Mouse (Mus musculus) neural tube, embryonic 13.5 days (tissue): ENCODE measurements at regions not wholly inside any gene's neighbourhood (a gene's known extent, or its start where the extent isn't known, plus 50 kb on each side); places are given as distances from the start of the nearest gene placed in this dataset.

ENCODE experiments used
- ATAC-seq: fragments of 200-750 bp; cut with Nextera tagmentation; 2 replicates; pipeline ENCODE4 v1.8.0; 2017; ENCODE audit warnings: low read depth, mild to moderate bottlenecking, moderate TSS enrichment, moderate library complexity
- H3K27ac ChIP-seq: fragments of 300-500 bp; sonication (generic); replicated peaks from 2 replicates; pipeline ENCODE4 v1.5.1; 2015; ENCODE audit warnings: moderate library complexity, mild to moderate bottlenecking, inconsistent platforms
- H3K27me3 ChIP-seq: fragments of 300-500 bp; sonication (generic); 2 replicates; pipeline ENCODE4 v1.6.1; 2015; ENCODE audit warnings: mild to moderate bottlenecking, inconsistent platforms
- H3K36me3 ChIP-seq: fragments of 300-500 bp; sonication (generic); 2 replicates; pipeline ENCODE4 v1.6.1; 2015; ENCODE audit warnings: mild to moderate bottlenecking, inconsistent platforms
- H3K4me1 ChIP-seq: fragments of 300-500 bp; sonication (generic); replicated peaks from 2 replicates; pipeline ENCODE4 v1.6.1; 2015; ENCODE audit warnings: inconsistent platforms
- H3K4me2 ChIP-seq: fragments of 300-500 bp; sonication (generic); 2 replicates; pipeline ENCODE4 v1.6.1; 2015; ENCODE audit warnings: inconsistent platforms, mild to moderate bottlenecking, moderate library complexity
- H3K4me3 ChIP-seq: fragments of 300-500 bp; sonication (generic); 2 replicates; pipeline ENCODE4 v1.5.1; 2015; ENCODE audit warnings: mild to moderate bottlenecking, inconsistent platforms
- H3K9ac ChIP-seq: fragments of 300-500 bp; sonication (generic); 2 replicates; pipeline ENCODE4 v1.6.1; 2015; ENCODE audit warnings: moderate library complexity, mild to moderate bottlenecking, inconsistent platforms
- H3K9me3 ChIP-seq: fragments of 300-500 bp; sonication (generic); 2 replicates; pipeline ENCODE4 v1.6.1; 2016; ENCODE audit warnings: inconsistent platforms
- WGBS: fragments of 180-500 bp; shearing (Covaris S2); methylation state at CpG from one replicate; pipeline ENCODE4 v1.1.7; 2015; 5-methylcytosine and 5-hydroxymethylcytosine counted together

DNA sequence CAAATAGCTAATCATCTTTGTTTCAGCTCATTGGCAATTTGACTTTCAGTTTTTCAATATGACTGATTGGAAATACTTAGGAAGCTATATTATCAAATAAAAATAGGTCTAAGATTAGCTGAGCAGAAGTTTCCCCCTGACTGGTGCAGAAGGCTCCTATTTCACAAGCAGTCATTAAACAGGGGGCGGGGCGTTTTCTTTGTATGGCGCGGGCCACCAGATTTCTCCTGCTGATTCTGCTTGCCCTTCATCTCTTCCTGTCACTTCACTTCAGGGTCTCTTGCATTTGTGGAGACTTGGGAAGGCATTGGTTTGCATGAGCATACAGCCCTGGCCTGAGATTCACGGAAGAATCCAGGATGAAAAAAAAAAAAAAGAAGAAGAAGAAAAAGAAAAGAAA, 102.3 kb upstream of the Adgrl2 start:
- Histone ChIP-seq H3K9ac (no peak overlapping the region; the same call in 1 of the 2 replicates), H3K36me3 (no peaks in the 10 kb centered on the region), H3K4me1 (peaks cover 25% of the 10 kb centered on the region), H3K4me2 (peak overlapping the region; percentile 27; the same call in 1 of the 2 replicates), H3K27me3 (peaks cover 5% of the 10 kb centered on the region; the same call in 1 of the 2 replicates), H3K4me3 (no peak overlapping the region), H3K27ac (no peak overlapping the region), H3K9me3 (no peaks in the 10 kb centered on the region)
- ATAC-seq: no peak
- WGBS: 7% methylated on average over 5 of the region's 5 CpGs

DNA sequence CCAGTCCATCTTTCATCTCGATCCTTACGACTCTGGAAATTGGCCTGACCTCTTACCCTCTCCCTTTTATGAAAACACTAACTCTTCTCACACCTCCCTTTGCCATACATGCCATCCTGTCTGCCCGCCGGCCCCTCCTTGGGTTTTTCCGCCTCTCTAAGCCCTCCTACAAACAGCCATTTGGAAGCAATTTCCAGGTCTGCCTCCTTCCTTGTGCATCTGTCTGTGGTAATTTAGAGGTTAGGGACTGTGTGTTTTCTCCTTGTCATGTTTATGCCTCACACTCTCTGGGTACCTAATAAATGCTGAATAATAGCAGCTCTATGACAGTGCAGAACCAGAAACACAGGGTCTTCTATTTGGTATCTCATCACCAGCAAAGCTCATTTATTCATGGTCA, 99.7 kb upstream of the Adgrl2 start:
- Histone ChIP-seq H3K36me3 (no peaks in the 10 kb centered on the region), H3K9ac (no peak overlapping the region), H3K4me1 (peaks cover 25% of the 10 kb centered on the region), H3K4me3 (no peak overlapping the region), H3K4me2 (no peak overlapping the region), H3K9me3 (no peaks in the 10 kb centered on the region), H3K27ac (no peak overlapping the region), H3K27me3 (peaks cover 5% of the 10 kb centered on the region; the same call in 1 of the 2 replicates)
- 23% methylated on average over 5 of the region's 5 CpGs for WGBS
- ATAC-seq: 0 out of 2 replicates have a peak, but pooled peaks have one; percentile 28

DNA sequence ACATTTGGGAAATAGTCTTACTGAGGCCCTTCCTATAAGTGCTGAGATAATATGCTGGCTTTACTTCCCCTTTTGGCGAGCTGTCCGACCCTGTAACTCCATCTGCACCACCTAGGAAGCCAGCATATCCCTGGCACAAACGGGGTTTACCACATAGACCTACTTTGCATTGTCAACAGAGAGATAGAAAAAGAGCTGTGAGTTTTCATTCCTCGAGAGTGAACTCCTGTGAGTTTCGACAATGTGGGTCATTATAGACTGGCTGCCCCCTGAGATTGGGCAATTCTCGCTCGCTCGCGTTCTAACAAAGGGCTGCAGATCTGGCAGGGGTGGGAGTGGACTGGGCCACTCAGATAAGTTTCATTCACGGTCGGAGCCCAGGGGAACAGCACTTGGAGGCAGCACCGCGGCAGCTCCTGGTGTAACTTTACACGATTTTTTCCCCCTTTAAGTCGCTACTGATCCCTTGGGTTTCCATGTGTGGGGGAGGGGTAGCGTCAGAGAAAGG, 98.3 kb upstream of the Adgrl2 start:
- Histone ChIP-seq H3K27ac (no peak overlapping the region), H3K9ac (peak overlapping the region; percentile 47), H3K4me2 (peak overlapping the region; percentile 58), H3K4me3 (peak overlapping the region; percentile 27), H3K36me3 (no peaks in the 10 kb centered on the region), H3K9me3 (no peaks in the 10 kb centered on the region), H3K27me3 (peaks cover 8% of the 10 kb centered on the region; the same call in 1 of the 2 replicates), H3K4me1 (peaks cover 25% of the 10 kb centered on the region)
- WGBS: 5% methylated on average over 16 of the region's 16 CpGs
- peak; percentile 65 for ATAC-seq

DNA sequence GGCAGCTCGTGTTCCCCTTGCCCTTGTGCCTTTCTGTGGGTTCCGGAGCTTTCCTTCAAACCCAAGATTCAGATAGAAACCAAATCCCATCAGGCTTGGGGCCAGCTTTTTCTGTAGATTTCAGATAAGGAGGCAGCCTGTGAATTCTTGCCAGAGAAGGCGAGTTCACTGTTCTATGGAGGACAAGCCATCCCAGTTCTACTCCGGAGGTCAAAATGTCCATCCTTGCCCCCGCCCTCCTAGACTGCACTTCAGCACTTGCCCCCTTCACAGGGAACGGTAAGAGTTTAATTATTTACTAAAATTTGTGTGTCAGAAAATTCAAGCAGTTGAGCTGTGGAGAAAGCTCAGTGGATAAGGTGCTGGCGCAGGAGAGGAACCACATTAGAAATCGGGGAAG, 97.1 kb upstream of the Adgrl2 start:
- H3K27me3 ChIP-seq: peaks cover 8% of the 10 kb centered on the region; the same call in 1 of the 2 replicates
- WGBS: 92% methylated on average over 8 of the region's 8 CpGs
- H3K4me1 ChIP-seq: peaks cover 20% of the 10 kb centered on the region
- H3K9ac ChIP-seq: no peak overlapping the region
- no peak overlapping the region for H3K4me3 ChIP-seq
- no peaks in the 10 kb centered on the region for H3K36me3 ChIP-seq
- no peaks in the 10 kb centered on the region for H3K9me3 ChIP-seq
- H3K27ac ChIP-seq: no peak overlapping the region
- H3K4me2 ChIP-seq: no peak overlapping the region
- ATAC-seq: no peak

DNA sequence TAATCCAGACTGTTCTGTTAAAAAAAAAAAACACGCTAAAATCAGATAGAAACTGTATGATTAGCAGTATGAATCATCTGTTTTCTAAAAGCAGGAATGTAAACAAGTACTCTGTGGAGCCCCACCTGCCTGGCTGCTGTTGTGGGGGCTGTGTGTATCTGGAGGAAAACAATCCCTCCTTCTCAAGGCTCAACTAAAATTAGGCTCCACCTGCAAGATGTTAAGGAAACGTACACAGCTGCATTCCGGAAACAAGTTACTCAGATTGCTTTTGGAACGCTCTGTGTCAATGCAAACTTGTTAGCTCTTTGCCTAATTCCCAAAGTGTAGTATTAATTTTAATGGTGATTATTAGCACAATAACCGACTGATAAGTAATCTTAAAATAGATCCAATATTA, 96.3 kb upstream of the Adgrl2 start:
- Histone ChIP-seq H3K9ac (no peak overlapping the region), H3K27me3 (peaks cover 3% of the 10 kb centered on the region; the same call in 1 of the 2 replicates), H3K4me1 (peaks cover 20% of the 10 kb centered on the region), H3K36me3 (no peaks in the 10 kb centered on the region), H3K27ac (no peak overlapping the region), H3K4me3 (no peak overlapping the region), H3K9me3 (no peaks in the 10 kb centered on the region), H3K4me2 (no peak overlapping the region)
- no peak for ATAC-seq
- WGBS: 85% methylated on average over 5 of the region's 5 CpGs

DNA sequence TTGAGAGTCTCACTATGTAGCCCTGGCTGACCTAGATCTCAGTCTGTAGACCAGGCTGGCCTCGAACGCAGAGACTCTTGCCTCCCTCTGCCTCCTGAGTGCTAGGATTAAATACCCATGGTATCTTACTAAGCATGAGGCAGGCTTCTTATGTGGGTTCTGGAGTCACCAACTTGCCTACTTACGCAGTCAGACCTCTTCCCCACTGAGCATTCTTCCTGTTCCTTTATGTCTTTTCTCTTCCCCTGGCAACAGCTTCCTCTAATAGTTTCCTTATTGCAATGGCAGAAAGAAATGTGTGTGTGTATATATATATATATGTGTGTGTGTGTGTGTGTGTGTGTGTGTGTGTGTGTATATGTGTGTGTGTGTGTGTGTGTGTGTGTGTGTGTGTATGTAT, 95.7 kb upstream of the Adgrl2 start:
- no peaks in the 10 kb centered on the region for H3K36me3 ChIP-seq

DNA sequence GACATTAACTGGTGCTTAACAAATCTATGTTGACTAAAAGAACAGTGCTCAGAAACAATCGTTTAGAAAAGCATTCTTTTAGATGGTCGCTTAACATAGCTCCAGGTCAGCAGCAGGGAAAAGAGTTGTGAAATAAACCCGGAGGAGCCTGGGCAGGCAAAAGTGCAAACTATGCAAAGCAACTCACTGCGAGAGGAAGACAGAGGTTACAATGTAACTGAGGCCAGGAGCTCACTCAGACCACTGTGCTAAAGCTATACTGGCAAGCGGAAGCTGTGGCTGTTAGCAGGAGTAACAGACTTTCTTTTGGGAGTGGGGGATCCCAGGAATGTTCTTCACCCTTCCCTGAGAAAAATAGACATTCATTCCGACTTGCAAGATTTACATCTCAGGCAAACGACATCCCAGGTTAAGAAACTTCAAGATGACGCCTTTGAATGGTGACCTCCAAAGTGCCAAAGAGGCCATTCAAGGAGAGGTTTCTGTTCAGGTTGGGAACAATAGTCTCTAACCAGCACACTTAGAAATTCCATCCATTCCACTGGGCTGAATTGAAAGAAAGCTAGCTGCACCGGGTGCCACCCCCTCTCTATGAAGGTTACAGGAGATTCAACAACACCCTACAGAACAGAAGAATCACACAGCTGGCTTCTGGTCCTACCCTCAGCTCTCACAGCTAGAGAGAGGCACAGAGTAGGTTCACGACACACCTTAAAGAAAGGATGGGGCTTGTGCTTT, 94.7 kb upstream of the Adgrl2 start:
- Histone ChIP-seq H3K27ac (no peak overlapping the region), H3K36me3 (no peaks in the 10 kb centered on the region), H3K4me1 (peaks cover 15% of the 10 kb centered on the region), H3K9me3 (no peaks in the 10 kb centered on the region), H3K9ac (no peak overlapping the region), H3K4me2 (no peak overlapping the region), H3K27me3 (peaks cover 3% of the 10 kb centered on the region; the same call in 1 of the 2 replicates), H3K4me3 (no peak overlapping the region)
- ATAC-seq: no peak
- WGBS: 46% methylated on average over 10 of the region's 10 CpGs

More for the DNA sequence above, 95.7 kb upstream of the Adgrl2 start:
- no peak for ATAC-seq
- WGBS: 77% methylated on average over 3 of the region's 3 CpGs
- H3K4me1 ChIP-seq: peaks cover 20% of the 10 kb centered on the region
- H3K9ac ChIP-seq: no peak overlapping the region
- H3K4me2 ChIP-seq: no peak overlapping the region
- H3K27me3 ChIP-seq: peaks cover 3% of the 10 kb centered on the region; the same call in 1 of the 2 replicates
- H3K9me3 ChIP-seq: no peaks in the 10 kb centered on the region
- H3K27ac ChIP-seq: no peak overlapping the region
- no peak overlapping the region for H3K4me3 ChIP-seq

DNA sequence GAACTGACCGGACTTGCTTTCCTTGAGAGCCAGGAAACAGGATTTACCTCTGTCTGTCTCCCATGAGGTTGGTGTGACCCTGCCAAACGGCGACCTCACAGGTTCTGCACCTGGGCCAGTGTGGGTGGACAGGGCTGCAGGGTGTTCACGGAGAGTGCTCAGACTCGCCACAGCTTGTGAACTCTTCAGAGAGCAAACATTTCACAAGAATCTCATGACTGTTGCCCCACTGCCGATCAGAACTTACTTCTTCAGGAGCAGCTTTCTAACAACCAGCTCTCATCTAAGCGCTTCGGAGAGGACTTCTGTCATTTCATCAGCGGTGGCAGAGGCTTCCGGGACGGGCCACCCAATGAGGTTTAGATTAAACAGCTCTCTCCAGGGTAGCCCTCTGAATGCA, 93.0 kb upstream of the Adgrl2 start:
- Histone ChIP-seq H3K9ac (no peak overlapping the region), H3K27ac (no peak overlapping the region)

DNA sequence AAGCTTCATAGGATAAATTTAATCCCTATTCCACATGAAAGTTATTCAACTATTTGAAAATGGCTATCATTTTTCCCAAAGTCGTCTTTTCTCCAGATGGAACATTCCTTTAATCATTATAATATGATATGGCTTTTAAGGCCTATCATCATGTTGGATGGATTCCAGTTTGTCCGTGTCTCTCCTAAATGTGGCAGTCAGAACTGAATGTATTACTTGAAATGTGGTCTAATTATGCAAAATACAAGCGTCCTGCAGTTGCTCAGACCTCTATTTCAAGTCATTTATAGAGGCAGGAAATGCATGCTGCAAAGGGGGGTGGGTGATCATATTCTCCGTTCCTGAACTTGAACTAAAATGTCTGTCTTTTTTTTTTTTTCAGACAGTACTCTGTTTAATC, 88.5 kb upstream of the Adgrl2 start:
- Histone ChIP-seq H3K4me1 (peaks cover 21% of the 10 kb centered on the region), H3K27me3 (no peaks in the 10 kb centered on the region), H3K4me3 (no peak overlapping the region), H3K9ac (no peak overlapping the region), H3K36me3 (no peaks in the 10 kb centered on the region), H3K27ac (no peak overlapping the region), H3K4me2 (no peak overlapping the region), H3K9me3 (no peaks in the 10 kb centered on the region)
- no peak for ATAC-seq
- 48% methylated on average over 4 of the region's 4 CpGs for WGBS

More for the DNA sequence above, 93.0 kb upstream of the Adgrl2 start:
- ATAC-seq: no peak
- Histone ChIP-seq H3K4me3 (no peak overlapping the region), H3K4me2 (no peak overlapping the region), H3K4me1 (peaks cover under 1% of the 10 kb centered on the region), H3K27me3 (peaks cover 3% of the 10 kb centered on the region; the same call in 1 of the 2 replicates), H3K9me3 (no peaks in the 10 kb centered on the region), H3K36me3 (no peaks in the 10 kb centered on the region)
- WGBS: 74% methylated on average over 11 of the region's 11 CpGs

DNA sequence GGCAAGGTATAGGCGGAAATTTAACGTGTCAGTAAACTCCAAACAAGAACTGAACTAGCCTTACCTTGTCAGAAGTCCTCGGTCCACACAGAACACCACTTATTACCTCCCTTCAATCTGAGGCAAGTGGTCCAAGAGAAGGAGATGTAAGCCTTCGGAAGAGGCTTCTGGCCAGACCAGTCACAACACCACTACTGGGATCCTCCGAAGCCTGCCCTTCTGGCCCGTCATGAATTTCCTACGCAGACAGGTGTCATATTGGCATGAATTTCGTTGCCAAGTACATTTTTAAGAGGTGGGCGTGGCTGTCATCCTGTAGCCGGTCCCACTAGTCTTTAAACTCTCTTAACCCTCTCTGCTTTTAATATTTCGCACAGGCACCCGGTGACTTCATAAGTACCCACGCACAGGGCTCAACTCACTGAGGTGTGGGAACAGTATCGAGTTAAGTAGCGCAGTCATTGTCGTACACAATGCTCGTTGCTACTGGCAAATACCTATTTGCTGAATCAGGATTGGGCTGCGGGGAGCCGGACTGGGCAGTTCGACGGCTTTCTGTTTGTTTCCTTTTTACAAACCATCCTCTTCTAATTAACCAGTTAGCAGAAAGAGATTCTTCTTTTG, 86.7 kb upstream of the Adgrl2 start:
- Histone ChIP-seq H3K27ac (no peak overlapping the region), H3K4me1 (peaks cover 21% of the 10 kb centered on the region), H3K9me3 (no peaks in the 10 kb centered on the region), H3K36me3 (no peaks in the 10 kb centered on the region), H3K4me2 (no peak overlapping the region), H3K27me3 (no peaks in the 10 kb centered on the region), H3K9ac (no peak overlapping the region), H3K4me3 (no peak overlapping the region)
- no peak for ATAC-seq
- WGBS: 74% methylated on average over 21 of the region's 21 CpGs

DNA sequence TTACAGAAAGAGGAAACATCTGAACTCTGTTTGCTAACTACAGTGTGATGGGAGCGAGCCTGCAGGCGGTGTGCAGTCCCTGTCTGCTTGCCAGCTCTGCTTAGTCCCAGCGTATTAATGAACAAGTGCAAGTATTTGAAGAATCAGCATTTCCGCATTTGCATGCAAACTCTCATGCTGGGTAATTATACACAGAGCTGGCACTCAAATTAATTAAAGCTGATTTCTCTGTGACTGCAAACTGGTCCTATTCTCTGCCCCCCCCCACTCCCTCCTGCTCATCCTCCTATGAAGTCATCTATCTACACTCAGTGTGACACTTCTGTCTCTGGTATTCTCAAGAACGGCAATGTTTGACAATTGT, 85.1 kb upstream of the Adgrl2 start:
- ATAC-seq: peak; percentile 91
- no peaks in the 10 kb centered on the region for H3K27me3 ChIP-seq
- WGBS: 39% methylated on average over 5 of the region's 5 CpGs
- no peaks in the 10 kb centered on the region for H3K36me3 ChIP-seq
- no peaks in the 10 kb centered on the region for H3K9me3 ChIP-seq
- no peak overlapping the region; the same call in 1 of the 2 replicates for H3K27ac ChIP-seq
- H3K4me1 ChIP-seq: peaks cover 21% of the 10 kb centered on the region
- no peak overlapping the region for H3K9ac ChIP-seq
- peak overlapping the region; percentile 37 for H3K4me2 ChIP-seq
- 0 out of 2 replicates have a peak overlapping the region, but pooled peaks have one; percentile 4 for H3K4me3 ChIP-seq
